Mouse (Mus musculus): Measurements from ENCODE around the gene Chst11. TPM values are rescaled to one million over a fixed set of nuclear protein-coding genes. Genes with fewer than 3 reads are reported as not detected.

Gene Chst11
- polyA plus RNA-seq, 1 experiment from 2014 or later: 1.3 TPM

GRCm38 (mm10) chr10:82974201-82974600 is 11.1 kb upstream of the Chst11 start:
- 83% methylated on average over 5 of the region's 5 CpGs for WGBS
- no peak overlapping the region for H3K4me3 ChIP-seq
- 0 out of 2 replicates have a peak, but pooled peaks cover 1% of the 10 kb centered on the region for H3K27me3 ChIP-seq (replicated peaks; ENCODE audit: low read depth, poor library complexity, severe bottlenecking)
- H3K27ac ChIP-seq (replicated peaks): no peak overlapping the region
- DNase-seq (ENCODE audit: low spot score): no peak
- peaks cover 9% of the 10 kb centered on the region for H3K4me1 ChIP-seq
- no peaks in the 10 kb centered on the region for H3K36me3 ChIP-seq (replicated peaks)
- H3K9me3 ChIP-seq: no peaks in the 10 kb centered on the region

- WGBS: 58% methylated on average over 6 of the region's 6 CpGs
- DNase-seq (ENCODE audit: low spot score): no peak
- Histone ChIP-seq H3K36me3 (replicated peaks) (no peaks in the 10 kb centered on the region), H3K27ac (replicated peaks) (no peak overlapping the region), H3K27me3 (replicated peaks; ENCODE audit: low read depth, poor library complexity, severe bottlenecking) (peaks cover 6% of the 10 kb centered on the region; the same call in 1 of the 2 replicates), H3K4me1 (peaks cover 4% of the 10 kb centered on the region), H3K9me3 (no peaks in the 10 kb centered on the region), H3K4me3 (no peak overlapping the region)
Observed at GRCm38 (mm10) chr10:82974627-82975177, 10.6 kb upstream of the Chst11 start.

GRCm38 (mm10) chr10:82975806-82976205 is 9.5 kb upstream of the Chst11 start:
- no peak for DNase-seq (ENCODE audit: low spot score)
- 93% methylated on average over 15 of the region's 15 CpGs for WGBS

GRCm38 (mm10) chr10:82982286-82982685 is 3.0 kb upstream of the Chst11 start:
- H3K27ac ChIP-seq (replicated peaks): no peak overlapping the region
- H3K9me3 ChIP-seq: no peaks in the 10 kb centered on the region
- WGBS: 82% methylated on average over 3 of the region's 3 CpGs
- no peak overlapping the region for H3K4me3 ChIP-seq
- H3K27me3 ChIP-seq (replicated peaks; ENCODE audit: low read depth, poor library complexity, severe bottlenecking): peaks cover 69% of the 10 kb centered on the region
- no peak for DNase-seq (ENCODE audit: low spot score)
- H3K4me1 ChIP-seq: peaks cover 27% of the 10 kb centered on the region
- no peaks in the 10 kb centered on the region for H3K36me3 ChIP-seq (replicated peaks)

More at GRCm38 (mm10) chr10:82975806-82976205, 9.5 kb upstream of the Chst11 start:
- no peak overlapping the region for H3K4me3 ChIP-seq
- H3K4me1 ChIP-seq: peaks cover 3% of the 10 kb centered on the region; the same call in 1 of the 2 replicates
- peaks cover 17% of the 10 kb centered on the region for H3K27me3 ChIP-seq (replicated peaks; ENCODE audit: low read depth, poor library complexity, severe bottlenecking)
- no peaks in the 10 kb centered on the region for H3K36me3 ChIP-seq (replicated peaks)
- H3K27ac ChIP-seq (replicated peaks): no peak overlapping the region
- no peaks in the 10 kb centered on the region for H3K9me3 ChIP-seq

GRCm38 (mm10) chr10:82985700-82986131 is 418 bp downstream of the Chst11 start:
- no peak for DNase-seq (ENCODE audit: low spot score)
- Histone ChIP-seq H3K9me3 (no peaks in the 10 kb centered on the region), H3K4me3 (peak overlapping the region; percentile 79), H3K36me3 (replicated peaks) (no peaks in the 10 kb centered on the region), H3K27me3 (replicated peaks; ENCODE audit: low read depth, poor library complexity, severe bottlenecking) (peaks cover 69% of the 10 kb centered on the region), H3K4me1 (peaks cover 41% of the 10 kb centered on the region), H3K27ac (replicated peaks) (peak overlapping the region; percentile 86)
- WGBS: under 1% methylated on average over 32 of the region's 32 CpGs

- H3K9me3 ChIP-seq: no peaks in the 10 kb centered on the region
- peak overlapping the region; percentile 79 for H3K4me3 ChIP-seq
- no peaks in the 10 kb centered on the region for H3K36me3 ChIP-seq (replicated peaks)
- WGBS: 3% methylated on average over 21 of the region's 21 CpGs
- peaks cover 62% of the 10 kb centered on the region for H3K27me3 ChIP-seq (replicated peaks; ENCODE audit: low read depth, poor library complexity, severe bottlenecking)
- H3K4me1 ChIP-seq: peaks cover 47% of the 10 kb centered on the region
- peak overlapping the region; percentile 86 for H3K27ac ChIP-seq (replicated peaks)
- peak; percentile 65 for DNase-seq (ENCODE audit: low spot score)
Observed at GRCm38 (mm10) chr10:82986251-82986992, 1.1 kb downstream of the Chst11 start.

- peaks cover 56% of the 10 kb centered on the region for H3K27me3 ChIP-seq (replicated peaks; ENCODE audit: low read depth, poor library complexity, severe bottlenecking)
- peaks cover 53% of the 10 kb centered on the region for H3K4me1 ChIP-seq
- WGBS: 31% methylated on average over 8 of the region's 8 CpGs
- H3K36me3 ChIP-seq (replicated peaks): no peaks in the 10 kb centered on the region
- peak overlapping the region; percentile 79 for H3K4me3 ChIP-seq
- no peak for DNase-seq (ENCODE audit: low spot score)
- H3K9me3 ChIP-seq: no peaks in the 10 kb centered on the region
- H3K27ac ChIP-seq (replicated peaks): peak overlapping the region; percentile 86; the same call in 1 of the 2 replicates
Observed at GRCm38 (mm10) chr10:82986993-82987349, 1.7 kb downstream of the Chst11 start.

GRCm38 (mm10) chr10:82987394-82987793 is 2.1 kb downstream of the Chst11 start:
- DNase-seq (ENCODE audit: low spot score): no peak
- Histone ChIP-seq H3K4me1 (peaks cover 57% of the 10 kb centered on the region), H3K4me3 (peak overlapping the region; percentile 79), H3K27ac (replicated peaks) (no peak overlapping the region), H3K36me3 (replicated peaks) (no peaks in the 10 kb centered on the region), H3K9me3 (no peaks in the 10 kb centered on the region), H3K27me3 (replicated peaks; ENCODE audit: low read depth, poor library complexity, severe bottlenecking) (peaks cover 52% of the 10 kb centered on the region)
- 35% methylated on average over 4 of the region's 4 CpGs for WGBS

GRCm38 (mm10) chr10:82989418-82990025 is 4.2 kb downstream of the Chst11 start:
- Histone ChIP-seq H3K27ac (replicated peaks) (no peak overlapping the region), H3K9me3 (no peaks in the 10 kb centered on the region), H3K27me3 (replicated peaks; ENCODE audit: low read depth, poor library complexity, severe bottlenecking) (peaks cover 31% of the 10 kb centered on the region), H3K4me1 (peaks cover 61% of the 10 kb centered on the region), H3K36me3 (replicated peaks) (no peaks in the 10 kb centered on the region), H3K4me3 (no peak overlapping the region)
- DNase-seq (ENCODE audit: low spot score): no peak
- 61% methylated on average over 13 of the region's 13 CpGs for whole genome bisulfite sequencing

- H3K27ac ChIP-seq (replicated peaks): no peak overlapping the region
- DNase-seq (ENCODE audit: low spot score): no peak
- WGBS: 78% methylated on average over 7 of the region's 7 CpGs
- H3K4me1 ChIP-seq: peaks cover 55% of the 10 kb centered on the region
- no peaks in the 10 kb centered on the region for H3K36me3 ChIP-seq (replicated peaks)
- H3K27me3 ChIP-seq (replicated peaks; ENCODE audit: low read depth, poor library complexity, severe bottlenecking): peaks cover 26% of the 10 kb centered on the region
- no peak overlapping the region for H3K4me3 ChIP-seq
- H3K9me3 ChIP-seq: no peaks in the 10 kb centered on the region
Observed at GRCm38 (mm10) chr10:82990918-82991317, 5.6 kb downstream of the Chst11 start.

- Histone ChIP-seq H3K27me3 (replicated peaks; ENCODE audit: low read depth, poor library complexity, severe bottlenecking) (peaks cover 19% of the 10 kb centered on the region), H3K9me3 (no peaks in the 10 kb centered on the region), H3K36me3 (replicated peaks) (no peaks in the 10 kb centered on the region), H3K4me3 (no peak overlapping the region), H3K4me1 (peaks cover 45% of the 10 kb centered on the region), H3K27ac (replicated peaks) (0 out of 2 replicates have a peak overlapping the region, but pooled peaks have one; percentile 21)
- no peak for DNase-seq (ENCODE audit: low spot score)
- 29% methylated on average over 10 of the region's 10 CpGs for WGBS
Observed at GRCm38 (mm10) chr10:82991756-82992519, 6.6 kb downstream of the Chst11 start.

GRCm38 (mm10) chr10:82994284-82994683 is 9.0 kb downstream of the Chst11 start:
- Histone ChIP-seq H3K4me1 (peaks cover 39% of the 10 kb centered on the region), H3K27me3 (replicated peaks; ENCODE audit: low read depth, poor library complexity, severe bottlenecking) (peaks cover 8% of the 10 kb centered on the region), H3K9me3 (no peaks in the 10 kb centered on the region), H3K4me3 (no peak overlapping the region), H3K36me3 (replicated peaks) (no peaks in the 10 kb centered on the region), H3K27ac (replicated peaks) (no peak overlapping the region)
- 96% methylated on average over 7 of the region's 7 CpGs for WGBS
- DNase-seq (ENCODE audit: low spot score): no peak

Measured in embryonic facial prominence, embryonic 10.5 days (tissue).